Mouse (Mus musculus) CH12.LX (cell line): ENCODE measurements around the gene Prune2. TPM values are rescaled to one million over a fixed set of nuclear protein-coding genes. Genes with fewer than 3 reads are reported as not detected.
A peak's percentile ranks its signal among the peaks of the same experiment; 100 is the strongest.

Source experiments
- DNase-seq: peaks from one replicate; pipeline ENCODE4 v3.0.0-alpha.2; 2013; ENCODE audit errors: extremely low read depth
- H3K27ac ChIP-seq: 2 replicates; pipeline ENCODE4 v1.5.1; 2012; ENCODE audit warnings: low read depth, mild to moderate bottlenecking, control low read depth, moderate library complexity; ENCODE audit not compliant: insufficient read depth
- H3K27me3 ChIP-seq: replicated peaks from 2 replicates; pipeline ENCODE3; 2012; ENCODE audit warnings: inconsistent platforms
- H3K36me3 ChIP-seq, 2 experiments: replicated peaks in 1 of 2; 2 replicates each; pipeline versions ENCODE3 to v1.6.1; 2012; ENCODE audit warnings: inconsistent platforms in 1 of 2, low read length in 1 of 2, mild to moderate bottlenecking in 1 of 2, mixed read lengths in 1 of 2, moderate library complexity in 1 of 2; ENCODE audit not compliant: control insufficient read depth in 1 of 2, insufficient read depth in 1 of 2
- H3K4me1 ChIP-seq, 2 experiments: 2 replicates each; pipeline ENCODE4 v1.6.1; 2012; ENCODE audit warnings: inconsistent platforms in 1 of 2, moderate library complexity in 1 of 2; ENCODE audit not compliant: insufficient read depth in 2 of 2, control insufficient read depth in 1 of 2
- H3K4me2 ChIP-seq: 2 replicates; pipeline ENCODE4 v1.6.1; 2012; ENCODE audit warnings: low read depth, mild to moderate bottlenecking, control low read depth; ENCODE audit not compliant: poor library complexity, insufficient read depth, severe bottlenecking
- H3K4me3 ChIP-seq, 3 experiments: fragments of 150-350 bp in 1 of 3; sonication (generic) in 1 of 3; replicated peaks in 1 of 3; 2 replicates each; pipeline versions ENCODE3 to v1.5.1; 2011 to 2012; ENCODE audit warnings: low read depth in 2 of 3, low read length in 2 of 3, mild to moderate bottlenecking in 2 of 3, moderate library complexity in 2 of 3, control low read depth in 1 of 3, improper control_type of control experiment in 1 of 3, inconsistent platforms in 1 of 3, mixed read lengths in 1 of 3; ENCODE audit not compliant: poor library complexity in 1 of 3
- H3K79me2 ChIP-seq: replicated peaks from 2 replicates; pipeline ENCODE4 v1.6.1; 2012; ENCODE audit warnings: mild to moderate bottlenecking, moderate library complexity; ENCODE audit not compliant: control insufficient read depth, poor library complexity, insufficient read depth, severe bottlenecking; ENCODE audit errors: extremely low read depth
- H3K9ac ChIP-seq: 2 replicates; pipeline ENCODE4 v1.6.1; 2012; ENCODE audit warnings: low read depth, mild to moderate bottlenecking, control low read depth, moderate library complexity; ENCODE audit not compliant: insufficient read depth
- H3K9me3 ChIP-seq: replicated peaks from 2 replicates; pipeline ENCODE3; 2012; ENCODE audit warnings: low read length, inconsistent platforms, mixed read lengths
- BHLHE40 ChIP-seq: IDR thresholded peaks from 2 replicates; pipeline ENCODE4 v1.6.1; 2011; ENCODE audit warnings: mild to moderate bottlenecking, low read depth, low read length, improper control_type of control experiment
- CTCF ChIP-seq, 2 experiments: IDR thresholded peaks in 1 of 2; conservative IDR thresholded peaks in 1 of 2; 2 replicates each; pipeline ENCODE4 v1.5.1; 2011 to 2012; ENCODE audit warnings: low read depth in 2 of 2, low read length in 2 of 2, improper control_type of control experiment in 1 of 2, inconsistent platforms in 1 of 2, mild to moderate bottlenecking in 1 of 2, moderate library complexity in 1 of 2
- E2F4 ChIP-seq: IDR thresholded peaks from 2 replicates; pipeline ENCODE4 v1.6.1; 2011; ENCODE audit warnings: low read depth, low read length, improper control_type of control experiment; ENCODE audit not compliant: insufficient replicate concordance
- EP300 ChIP-seq: IDR thresholded peaks from 2 replicates; pipeline ENCODE4 v1.6.1; 2011; ENCODE audit warnings: low read length, improper control_type of control experiment
- ETS1 ChIP-seq: conservative IDR thresholded peaks from 2 replicates; pipeline ENCODE4 v1.6.1; 2012; ENCODE audit warnings: low read depth, mild to moderate bottlenecking, inconsistent platforms, low read length, improper control_type of control experiment, moderate library complexity
- GABPA ChIP-seq: IDR thresholded peaks from 2 replicates; pipeline ENCODE4 v1.6.1; 2012; ENCODE audit warnings: low read depth, low read length, improper control_type of control experiment, inconsistent platforms; ENCODE audit not compliant: insufficient replicate concordance
- HCFC1 ChIP-seq: IDR thresholded peaks from 2 replicates; pipeline ENCODE4 v1.6.1; 2012; ENCODE audit warnings: low read depth, mild to moderate bottlenecking, inconsistent platforms, low read length, improper control_type of control experiment
- IRF4 ChIP-seq: IDR thresholded peaks from 2 replicates; pipeline ENCODE4 v1.6.1; 2014; ENCODE audit warnings: low read depth, mild to moderate bottlenecking, inconsistent platforms, low read length, improper control_type of control experiment
- JUND ChIP-seq: conservative IDR thresholded peaks from 2 replicates; pipeline ENCODE4 v1.6.1; 2011; ENCODE audit warnings: low read depth, low read length, improper control_type of control experiment
- MAFK ChIP-seq: IDR thresholded peaks from 2 replicates; pipeline ENCODE4 v1.6.1; 2011; ENCODE audit warnings: low read length, improper control_type of control experiment; ENCODE audit not compliant: insufficient replicate concordance
- MAX ChIP-seq: IDR thresholded peaks from 2 replicates; pipeline ENCODE4 v1.6.1; 2011; ENCODE audit warnings: low read length, improper control_type of control experiment
- SIN3A ChIP-seq: IDR thresholded peaks from 2 replicates; pipeline ENCODE4 v1.6.1; 2012; ENCODE audit warnings: low read length, improper control_type of control experiment, inconsistent platforms
- UBTF ChIP-seq: IDR thresholded peaks from 2 replicates; pipeline ENCODE4 v1.6.1; 2012; ENCODE audit warnings: low read depth, mild to moderate bottlenecking, inconsistent platforms, low read length, improper control_type of control experiment, moderate library complexity
- USF1 ChIP-seq: IDR thresholded peaks from 2 replicates; pipeline ENCODE4 v1.6.1; 2014; ENCODE audit warnings: low read depth, mild to moderate bottlenecking, inconsistent platforms, low read length, improper control_type of control experiment
- USF2 ChIP-seq: conservative IDR thresholded peaks from 2 replicates; pipeline ENCODE4 v1.6.1; 2011; ENCODE audit warnings: low read depth, low read length, improper control_type of control experiment
- ZMIZ1 ChIP-seq: IDR thresholded peaks from 2 replicates; pipeline ENCODE4 v1.6.1; 2012; ENCODE audit warnings: low read depth, mild to moderate bottlenecking, inconsistent platforms, low read length, improper control_type of control experiment
- dilution Hi-C: fragments of 300-500 bp; cut with MboI; formaldehyde crosslinking; loops from 2 replicates; pipeline ENCODE4 v1.14.3; 2020; ENCODE audit warnings: low sequenced_read_pairs; ENCODE audit not compliant: extremely low pct_unique_long_range_greater_than_20kb, extremely low pct_ligation_motif_present
- in situ Hi-C: fragments of 300-500 bp; cut with MboI; formaldehyde crosslinking; loops from 3 replicates; pipeline ENCODE4 v1.14.3; 2019; ENCODE audit warnings: low sequenced_read_pairs, low pct_ligation_motif_present, low pct_unique_long_range_greater_than_20kb, mixed read lengths
- polyA plus RNA-seq: library from polyadenylated mRNA; unstranded; fragments of >175 nt; gene quantifications from 2 replicates; pipeline ENCODE4 v1.2.1, GENCODE M21; 2012; ENCODE audit warnings: low read depth; ENCODE audit not compliant: insufficient read length
- total RNA-seq, 2 experiments: library from RNA; depleted of rRNA; stranded (reverse); fragments of 300-350 nt in 1 of 2; fragments of >200 nt in 1 of 2; gene quantifications; 2 replicates each; pipeline ENCODE4 v1.2.3; 2012 to 2014

Gene Prune2
- total and polyA plus RNA-seq, 3 experiments, result 0.04 to 1.7 (median 0.21) TPM

- H3K4me2 ChIP-seq, result peak overlapping the region; percentile 60
- H3K9ac ChIP-seq, result no peak overlapping the region
- dilution Hi-C loops, result no loop called here
- DNase-seq, result no peak
- no peaks in the 10 kb centered on the region for H3K79me2 ChIP-seq
- H3K36me3 ChIP-seq, result no peaks in the 10 kb centered on the region
- no peak overlapping the region for H3K4me3 ChIP-seq
- no peaks in the 10 kb centered on the region for H3K9me3 ChIP-seq
- in situ Hi-C loops, result no loop called here
- H3K27ac ChIP-seq, result no peak overlapping the region
- TF ChIP-seq MAX (no peak), USF2 (no peak), ZMIZ1 (no peak), HCFC1 (no peak), CTCF (conservative IDR thresholded peaks at IDR 0.05 in 1 of 2, IDR thresholded peaks at IDR 0.05 in 1 of 2; ENCODE audit: low read depth in 2 of 2, low read length in 2 of 2) (no peak), ETS1 (no peak), IRF4 (no peak), BHLHE40 (no peak), USF1 (no peak)
- peaks cover 26 to 48% of the 10 kb centered on the region in 2 experiments for H3K4me1 ChIP-seq
- H3K27me3 ChIP-seq, result no peaks in the 10 kb centered on the region
Observed at GRCm38 (mm10) chr19:17256388-17256787, 300.5 kb downstream of the Prune2 start.

DNA sequence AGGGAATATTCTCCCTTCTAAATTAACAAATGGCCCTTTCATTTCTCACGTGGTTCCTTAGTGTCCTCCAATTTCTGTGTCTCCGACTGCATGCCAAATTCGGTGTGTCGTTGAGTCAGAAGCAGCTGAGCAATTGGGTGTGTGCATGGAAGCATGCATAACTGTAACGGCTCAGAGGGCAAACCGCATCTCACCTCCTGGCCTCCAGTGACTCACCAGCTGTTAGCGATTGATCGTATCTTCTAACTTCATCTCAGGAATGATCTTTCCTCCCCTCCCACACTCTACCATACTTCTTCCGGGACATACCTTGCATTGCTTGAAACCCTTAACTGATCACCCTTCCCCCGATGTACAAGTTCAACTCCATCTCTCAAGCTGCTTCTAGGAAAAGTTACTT, 300.9 kb downstream of the Prune2 start:
- H3K9ac ChIP-seq, result no peak overlapping the region
- H3K79me2 ChIP-seq, result no peaks in the 10 kb centered on the region
- dilution Hi-C loops (no loop called here), in situ Hi-C loops (no loop called here)
- no peaks in the 10 kb centered on the region for H3K27me3 ChIP-seq
- no peaks in the 10 kb centered on the region for H3K36me3 ChIP-seq
- no peak for TF ChIP-seq GABPA
- TF ChIP-seq UBTF, result no peak
- TF ChIP-seq JUND, result peak; percentile 52
- TF ChIP-seq SIN3A, result 0 out of 2 replicates have a peak, but pooled peaks have one; percentile 10
- peak; percentile 85 for TF ChIP-seq BHLHE40
- peak; percentile 46; the same call in 1 of the 2 replicates for TF ChIP-seq MAX
- TF ChIP-seq ZMIZ1, result no peak
- no peak for TF ChIP-seq E2F4
- 0 out of 2 replicates have a peak, but pooled peaks have one; percentile 41 for TF ChIP-seq MAFK
- TF ChIP-seq ETS1, result peak; percentile 88
- peak; percentile 65 for TF ChIP-seq EP300
- no peak for DNase-seq
- H3K9me3 ChIP-seq, result no peaks in the 10 kb centered on the region
- H3K4me1 ChIP-seq, result peaks cover 23 to 47% of the 10 kb centered on the region in 2 experiments
- H3K4me2 ChIP-seq, result peak overlapping the region; percentile 60
- no peak overlapping the region for H3K27ac ChIP-seq
- no peak overlapping the region for H3K4me3 ChIP-seq
